Mouse (Mus musculus) frontal cortex, postnatal 10 days (tissue): ENCODE results near the gene Cnnm3.
A peak's percentile ranks its signal among the peaks of the same experiment; 100 is the strongest.

Source experiments
- DNase-seq, 2 experiments: peaks; one replicate each; pipeline ENCODE4 v3.0.0; 2022; ENCODE audit warnings: low spot score in 2 of 2, mixed read lengths in 1 of 2

Cnnm3 gene

DNA sequence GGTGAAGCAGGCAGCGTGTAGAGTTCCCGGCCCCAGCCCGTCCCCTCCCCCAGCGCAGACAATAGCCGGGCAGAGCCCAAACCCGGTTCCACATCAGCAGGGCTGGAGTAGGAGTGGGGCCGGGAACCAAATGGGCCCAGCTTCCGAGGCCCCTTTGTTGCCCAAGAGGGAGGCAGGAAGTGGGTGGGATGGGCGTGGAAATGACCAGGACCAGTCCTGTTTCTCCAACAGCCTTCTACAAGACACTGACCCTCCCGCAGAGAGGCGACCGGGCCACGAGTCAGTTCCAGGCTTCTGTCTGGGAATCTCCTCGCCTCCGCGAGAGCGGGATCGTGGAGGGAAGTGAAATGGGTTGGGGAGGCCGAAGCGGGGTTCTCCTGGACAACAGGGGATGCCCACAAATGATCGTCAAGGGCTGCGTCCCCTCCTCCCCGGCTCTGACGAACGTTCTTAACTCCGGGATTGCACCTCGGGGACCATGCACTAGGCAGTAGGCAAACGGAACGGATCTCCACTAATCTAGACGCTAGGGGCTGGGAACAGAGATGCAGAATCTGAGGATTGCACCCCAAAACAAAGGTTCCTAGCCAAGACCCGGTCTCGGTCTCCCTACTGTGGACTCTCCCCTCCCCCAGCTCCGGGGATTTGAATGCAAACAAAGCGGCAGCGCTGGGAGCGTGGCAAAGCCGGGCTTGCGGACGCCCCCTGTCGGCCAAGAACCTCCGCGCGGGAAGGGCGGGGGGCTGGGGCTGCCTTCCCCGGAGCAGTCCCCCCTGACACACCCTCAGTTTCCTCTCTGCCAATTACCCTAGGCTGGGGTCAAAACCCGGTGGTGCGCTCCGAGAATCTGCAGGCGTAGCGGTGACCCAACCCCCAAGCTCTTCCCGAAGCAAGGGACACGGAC lies 45.1 kb downstream of the Cnnm3 start:
- peak; percentile 89 to 93 for DNase-seq

GRCm38 (mm10) chr1:36557457-36558011 lies 45.9 kb downstream of the Cnnm3 start:
- peak in 1 of 2 experiments; percentile 81 for DNase-seq

DNA sequence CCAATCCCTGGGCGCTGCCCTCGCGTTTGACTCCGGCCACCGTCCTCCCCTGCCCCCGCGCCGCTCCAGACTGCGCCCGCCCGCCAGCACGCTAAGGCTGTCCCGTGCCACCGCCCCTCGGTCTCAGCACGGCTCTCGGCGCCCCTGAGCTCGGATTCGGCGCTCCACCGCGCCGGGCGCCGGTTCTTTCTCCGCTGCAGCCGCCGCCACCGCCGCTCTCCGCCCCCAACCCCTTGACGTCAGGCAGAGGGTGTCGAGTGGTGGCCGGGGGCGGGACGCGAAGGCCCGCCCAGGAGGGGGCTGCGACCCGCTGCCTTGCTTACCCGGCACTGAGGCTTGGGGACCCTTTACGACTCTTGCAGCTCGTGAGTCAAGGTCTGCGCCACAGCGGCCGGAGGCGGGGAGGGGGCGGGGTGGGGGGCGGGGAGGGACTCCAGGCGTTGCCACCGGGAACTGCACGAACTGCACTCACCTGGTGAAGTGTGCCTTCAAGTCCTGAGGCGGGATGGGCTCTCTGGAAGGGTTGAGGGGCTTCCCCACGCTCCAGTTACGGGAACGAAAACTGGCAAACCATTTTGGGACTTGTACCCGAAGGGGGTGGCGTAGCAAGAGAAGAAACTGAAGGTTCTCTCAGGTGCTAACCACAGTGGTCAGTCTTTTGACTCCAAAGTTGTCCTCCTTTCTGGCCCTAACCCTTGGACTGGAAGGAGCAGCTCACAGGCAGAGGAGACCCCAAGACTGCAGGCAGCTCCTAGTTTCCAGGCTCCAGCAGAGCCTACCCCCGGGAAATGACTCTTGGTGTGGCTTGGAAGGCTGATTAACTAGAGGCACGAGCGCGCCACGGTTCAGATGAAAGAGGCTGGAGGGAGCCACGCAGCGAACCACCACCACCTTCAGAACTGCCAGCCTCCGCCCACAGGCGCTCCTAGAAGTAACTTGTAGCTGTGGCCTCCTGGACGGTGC lies 46.6 kb downstream of the Cnnm3 start, which contains the start of gene Sema4c:
Gene Sema4c (minus strand): TSS at position 319 of the 963 bp plus-strand sequence.
- DNase-seq = peak; percentile 62 to 79

- DNase-seq = no peak
Measured at GRCm38 (mm10) chr1:36559256-36559655, 47.6 kb downstream of the Cnnm3 start.

DNA sequence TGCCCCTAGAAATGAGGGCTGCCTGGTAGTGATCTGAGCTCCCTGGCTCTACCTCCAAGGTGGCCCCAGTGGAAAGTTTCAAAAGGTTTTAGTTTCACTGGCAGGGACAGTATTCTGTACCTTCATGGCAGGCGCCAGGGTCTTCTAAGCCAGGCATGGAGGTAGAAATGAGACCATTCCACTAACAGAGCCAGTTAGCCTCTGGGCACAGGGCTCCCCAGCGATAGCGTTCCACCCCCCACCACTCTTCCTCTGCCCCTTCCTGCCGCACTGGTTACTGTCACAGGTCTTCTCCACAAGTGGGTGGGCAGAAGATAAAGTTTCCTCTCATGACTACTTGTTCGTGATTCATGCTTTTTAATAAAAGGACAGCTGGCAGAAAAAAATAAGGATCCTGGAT lies 48.2 kb downstream of the Cnnm3 start:
- DNase-seq = no peak

- no peak for DNase-seq
Measured at GRCm38 (mm10) chr1:36560903-36561302, 49.2 kb downstream of the Cnnm3 start.

GRCm38 (mm10) chr1:36562388-36562787 lies 50.7 kb downstream of the Cnnm3 start:
- no peak for DNase-seq

- DNase-seq = no peak
Measured at GRCm38 (mm10) chr1:36563197-36563596, 51.5 kb downstream of the Cnnm3 start.

- DNase-seq = no peak
Measured at GRCm38 (mm10) chr1:36563632-36564031, 52.0 kb downstream of the Cnnm3 start.

GRCm38 (mm10) chr1:36564101-36564500 lies 52.4 kb downstream of the Cnnm3 start:
- no peak for DNase-seq

DNA sequence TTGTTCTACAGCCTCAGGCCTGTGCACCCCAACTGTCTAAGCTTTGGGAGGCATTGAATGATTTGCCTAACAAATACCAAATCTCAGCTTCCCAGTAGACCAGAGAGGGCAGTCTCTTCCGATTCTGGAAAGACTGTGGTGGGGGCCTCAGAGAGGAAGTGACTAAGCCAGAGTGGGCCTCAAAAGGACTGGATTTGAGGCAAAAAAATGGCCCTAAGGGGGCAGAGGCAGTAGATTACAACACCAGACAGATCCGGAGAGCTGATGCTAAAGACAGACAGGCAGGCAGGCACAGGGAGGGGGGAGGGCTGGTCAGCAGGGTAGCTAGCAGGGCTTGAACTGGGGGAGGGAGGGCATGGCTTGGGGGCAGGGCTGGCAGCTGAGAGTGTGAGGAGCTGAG lies 54.8 kb downstream of the Cnnm3 start:
- DNase-seq = no peak

DNA sequence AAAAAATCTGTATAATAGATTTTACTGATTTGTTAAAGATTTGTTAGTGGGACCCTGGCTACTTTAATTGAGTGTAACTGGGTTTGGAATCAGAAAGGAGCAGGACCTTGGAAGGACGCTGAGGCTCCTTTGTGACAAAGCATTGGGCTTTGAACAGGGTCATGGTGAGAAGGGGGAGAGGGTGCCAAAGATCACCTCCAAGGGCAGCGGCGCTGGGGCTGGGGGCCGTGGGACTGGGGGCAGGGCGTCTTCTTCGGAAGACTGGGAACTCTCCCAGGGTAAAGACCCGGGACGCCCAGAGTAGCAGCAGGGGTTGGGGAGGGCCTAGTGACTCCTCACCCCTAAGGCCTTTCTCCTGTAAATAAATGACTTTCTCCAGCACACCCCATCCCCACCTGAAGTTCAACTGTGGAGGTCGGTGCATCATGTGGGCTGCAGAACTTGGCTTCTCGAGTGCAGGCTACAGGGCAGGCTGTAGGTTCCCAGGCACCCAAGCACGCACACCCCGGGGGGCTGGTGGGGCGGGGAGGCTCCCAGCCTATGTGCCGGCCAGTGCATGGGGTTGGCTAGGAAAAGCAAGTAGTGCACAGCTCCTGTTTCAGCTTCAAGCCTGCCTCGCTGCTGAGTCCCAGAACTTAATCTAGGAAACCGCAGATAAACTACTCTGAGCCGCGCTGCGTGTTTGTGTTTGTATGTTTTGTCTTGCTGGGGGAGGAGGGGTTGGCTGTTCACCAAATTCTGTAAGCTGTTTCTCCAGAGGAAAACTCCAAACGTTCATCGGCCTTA lies 56.3 kb downstream of the Cnnm3 start:
- DNase-seq = no peak

DNA sequence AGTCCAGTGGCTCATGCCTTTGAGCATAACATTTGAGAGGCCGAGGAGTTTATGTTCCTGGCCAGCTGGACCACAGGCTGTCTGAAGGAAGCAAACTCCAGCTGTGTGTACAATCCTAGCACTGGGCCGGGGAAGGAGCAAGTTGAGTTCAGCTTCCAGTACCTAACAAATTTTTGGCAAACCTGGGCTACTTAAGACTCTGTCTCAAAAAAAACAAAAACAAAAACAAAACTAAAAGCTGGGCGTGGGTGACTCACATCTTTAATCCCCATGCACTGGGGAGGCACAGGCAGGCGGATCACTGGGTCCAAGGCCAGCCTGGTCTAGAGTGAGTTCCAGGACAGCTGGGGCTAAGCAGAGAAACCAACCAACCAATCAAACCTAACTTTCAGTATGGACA lies 57.1 kb downstream of the Cnnm3 start:
- DNase-seq = no peak

- no peak for DNase-seq
Measured at GRCm38 (mm10) chr1:36569694-36570276, 58.1 kb downstream of the Cnnm3 start.

DNA sequence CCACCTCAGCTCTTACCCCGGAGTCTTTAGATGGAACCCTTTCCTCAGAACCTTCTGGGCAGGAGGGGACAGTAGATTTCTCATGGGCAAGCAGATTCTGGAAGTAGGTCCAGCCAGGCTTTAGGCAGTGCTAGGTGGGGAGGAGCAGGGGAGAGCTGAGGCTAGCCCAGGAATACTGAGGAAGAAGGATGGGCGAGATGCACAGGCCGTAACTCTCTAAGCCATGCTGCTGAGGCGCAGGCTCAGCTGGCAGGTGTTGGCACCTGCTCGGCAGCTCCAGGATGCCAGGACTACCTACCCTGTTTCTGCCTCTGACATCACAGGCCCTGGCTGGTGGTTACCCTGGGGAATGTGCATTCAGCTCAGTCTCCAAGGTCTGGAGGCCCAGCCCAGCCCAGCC lies 58.7 kb downstream of the Cnnm3 start:
- no peak for DNase-seq

GRCm38 (mm10) chr1:36571627-36572026 lies 60.0 kb downstream of the Cnnm3 start:
- DNase-seq = no peak

DNA sequence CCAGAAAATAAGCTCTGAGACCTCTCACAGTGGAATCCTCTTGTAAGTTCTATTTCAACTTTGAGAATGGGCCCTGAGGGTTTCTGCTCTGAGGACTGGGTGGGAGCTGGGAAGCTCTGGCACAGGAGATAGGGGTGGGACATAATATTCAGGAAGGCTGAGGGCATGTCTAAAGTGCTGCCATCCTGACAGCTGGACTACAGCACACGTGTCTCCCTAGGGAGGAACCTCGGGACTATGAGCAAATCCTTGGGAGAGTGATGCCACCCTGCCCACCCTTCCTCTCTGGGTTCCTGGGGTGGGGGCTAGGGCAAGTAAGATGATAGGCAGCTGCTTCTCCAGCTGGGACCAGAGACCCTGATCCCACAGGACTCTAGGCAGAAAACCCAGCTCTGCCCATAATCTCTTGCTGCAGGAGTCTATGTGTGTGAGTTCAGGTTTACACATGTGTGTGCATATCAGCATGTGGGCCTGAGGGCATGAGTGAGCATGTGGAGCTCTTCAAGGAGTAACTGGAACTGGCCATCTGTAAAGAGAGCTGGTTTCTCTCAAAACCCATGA lies 60.6 kb downstream of the Cnnm3 start:
- DNase-seq = no peak

DNA sequence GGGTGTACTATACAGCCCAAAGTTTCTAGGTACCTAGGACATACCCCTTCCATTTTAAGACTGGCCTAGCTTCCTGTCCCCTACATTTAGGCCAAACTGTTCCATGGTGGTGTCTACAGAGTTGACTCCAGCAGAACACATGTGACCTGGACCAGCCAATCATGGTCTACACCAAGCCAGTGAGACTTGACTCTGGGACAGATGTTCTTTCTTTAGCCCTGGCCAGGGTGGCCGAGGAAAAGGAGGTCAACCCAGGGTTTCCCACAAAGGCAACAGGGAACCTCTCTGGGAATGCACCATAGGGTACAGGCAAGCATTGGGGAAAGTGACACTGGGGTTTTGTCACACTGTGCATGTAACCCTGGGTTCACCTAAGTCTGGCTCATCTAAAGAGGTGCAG lies 61.0 kb downstream of the Cnnm3 start:
- DNase-seq = no peak

GRCm38 (mm10) chr1:36573524-36573923 lies 61.9 kb downstream of the Cnnm3 start:
- no peak for DNase-seq

GRCm38 (mm10) chr1:36574196-36574955 lies 62.7 kb downstream of the Cnnm3 start:
- no peak for DNase-seq
